Mouse (Mus musculus): ENCODE measurements around the gene Faap100. TPM values are rescaled to one million over a fixed set of nuclear protein-coding genes. Genes with fewer than 3 reads are reported as not detected.

Gene Faap100
- 12.8 and 19.4 TPM in 2 replicates for total RNA-seq (2023)

DNA sequence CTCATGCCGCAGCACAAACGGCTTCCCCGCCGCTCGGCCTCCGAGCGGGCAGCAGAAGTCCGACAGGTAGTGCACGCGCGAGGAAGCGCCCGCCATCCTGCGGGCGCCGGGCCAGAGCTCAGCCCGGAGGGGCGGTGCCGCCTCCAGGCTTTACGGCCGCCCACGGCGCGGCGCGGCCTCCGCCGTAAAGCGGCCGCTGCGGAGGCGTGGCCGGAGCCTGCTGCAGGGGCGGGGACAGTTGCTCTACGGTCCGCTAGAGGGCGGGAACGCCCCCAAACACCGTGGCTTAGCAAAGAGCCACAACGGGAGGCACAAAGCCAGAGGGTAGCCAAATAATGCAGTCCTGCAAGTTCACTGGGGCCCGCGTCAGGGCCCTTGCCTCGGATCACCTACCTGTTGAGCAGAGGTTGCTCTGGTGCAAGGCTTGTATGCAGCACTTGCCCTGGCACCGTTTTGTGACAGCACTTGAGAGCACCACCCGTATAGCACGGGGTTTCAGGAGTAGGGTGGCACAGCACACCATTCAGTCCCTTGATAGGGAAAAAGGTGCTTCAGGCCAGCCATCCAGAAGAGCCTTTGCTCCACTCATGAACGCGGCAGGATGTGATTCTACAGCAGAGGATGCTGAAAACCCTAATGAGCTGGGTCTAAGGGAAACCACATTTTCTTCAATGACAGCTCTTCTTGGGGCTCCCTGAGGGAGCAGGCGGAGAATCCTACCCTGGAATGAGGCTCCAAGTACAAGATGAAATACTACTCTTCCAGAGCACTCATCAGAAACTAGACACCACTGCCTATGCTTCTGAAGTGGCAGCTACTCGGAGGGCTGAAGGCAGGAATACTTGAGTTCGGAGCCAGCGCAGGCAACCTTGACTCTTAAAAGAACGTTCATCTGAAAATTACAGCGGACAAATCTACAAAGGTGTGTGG, at the start of gene Faap100:
Gene Faap100 (minus strand): TSS at position 154 of the 930 bp plus-strand sequence.

DNA sequence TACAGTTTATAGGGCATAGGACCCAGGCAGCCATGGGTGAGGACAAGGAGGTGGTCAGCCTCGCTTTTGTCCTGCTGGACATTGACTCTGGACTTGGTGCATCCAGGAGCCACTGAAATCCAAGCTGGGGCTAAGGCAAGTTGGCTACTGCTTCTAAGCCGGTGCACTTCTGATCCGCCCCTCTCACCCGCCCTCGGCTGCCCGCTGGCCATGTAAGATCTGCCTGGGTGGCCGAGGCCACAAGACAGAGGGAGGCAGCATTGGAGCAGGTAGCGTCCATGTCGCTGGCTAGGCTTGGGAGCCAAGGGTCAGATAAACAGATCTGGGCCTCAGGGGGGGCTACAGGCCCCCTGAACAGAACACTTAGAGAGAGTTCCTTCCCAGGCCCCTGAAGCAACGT, 17.3 kb downstream of the Faap100 start, which contains the start of gene Fscn2:
Gene Fscn2 (plus strand): TSS at position 240 of the 400 bp plus-strand sequence.

DNA sequence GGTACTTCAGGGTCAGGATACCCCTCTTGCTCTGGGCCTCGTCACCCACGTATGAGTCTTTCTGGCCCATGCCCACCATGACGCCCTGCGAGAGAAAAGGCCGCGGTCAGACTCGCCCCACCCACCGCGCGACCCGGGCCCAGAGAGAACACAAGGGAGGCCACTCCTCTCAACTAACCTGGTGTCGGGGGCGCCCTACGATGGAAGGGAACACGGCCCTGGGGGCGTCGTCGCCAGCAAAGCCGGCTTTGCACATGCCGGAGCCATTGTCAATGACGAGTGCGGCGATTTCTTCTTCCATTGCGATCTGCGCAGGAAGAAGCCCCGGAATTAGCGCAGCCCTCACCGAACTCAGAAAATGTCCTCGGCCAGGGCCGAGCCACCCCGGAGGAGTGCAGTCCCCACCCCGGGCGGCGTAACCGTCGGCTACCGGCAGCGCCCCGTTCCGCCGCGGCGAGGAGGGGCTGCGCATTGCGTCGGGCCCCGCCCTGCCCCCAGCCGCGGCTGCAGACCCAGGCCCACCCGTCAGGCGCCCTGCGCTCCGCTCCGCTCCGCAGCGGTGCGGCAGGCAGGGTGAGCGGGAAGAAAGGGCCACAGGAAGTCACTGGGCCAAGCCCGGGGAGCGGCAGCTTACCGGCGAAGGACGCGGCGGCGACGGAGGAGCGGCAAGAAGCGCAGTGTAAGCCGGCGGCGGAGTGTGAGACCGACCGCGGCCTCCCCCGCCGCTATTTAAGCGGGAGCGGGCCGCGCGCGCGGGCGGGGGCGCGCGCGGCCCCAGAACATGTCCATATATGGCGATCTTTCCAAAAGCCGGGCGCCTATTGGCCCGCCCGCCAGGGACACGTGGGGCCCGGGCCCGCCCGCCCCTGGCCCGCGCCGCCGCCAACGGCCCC, 30.5 kb downstream of the Faap100 start, which contains the start of gene Actg1:
Gene Actg1 (minus strand): TSS at position 752 of the 893 bp plus-strand sequence.

Other genes with a start within 250 kb of the Faap100 start
- 94.1 and 151 TPM in 2 replicates for gene Slc38a10, start 227.4 kb downstream of the Faap100 start, total RNA-seq (2023)
- gene Bahcc1, start 145.8 kb downstream of the Faap100 start, total RNA-seq (2023) = 3.0 and 3.3 TPM in 2 replicates
- gene Actg1, start 30.2 kb downstream of the Faap100 start, total RNA-seq (2023) = 3,631 and 3,848 TPM in 2 replicates
- not detected in 2 replicates for gene Fscn2, start 17.2 kb downstream of the Faap100 start, total RNA-seq (2023)
- 36.9 and 53.5 TPM in 2 replicates for gene Nploc4, start 58.9 kb upstream of the Faap100 start, total RNA-seq (2023)
- gene Tspan10, start 63.9 kb upstream of the Faap100 start, total RNA-seq (2023) = 0.84 TPM in 1 of 2 replicates, not detected in the other
- not detected in 2 replicates for gene Pde6g, start 74.7 kb upstream of the Faap100 start, total RNA-seq (2023)
- gene Oxld1, start 79.3 kb upstream of the Faap100 start, total RNA-seq (2023) = 2.0 and 4.8 TPM in 2 replicates
- 7.4 and 8.1 TPM in 2 replicates for gene Ccdc137, start 79.4 kb upstream of the Faap100 start, total RNA-seq (2023)
- 5.6 and 7.2 TPM in 2 replicates for gene Arl16, start 88.8 kb upstream of the Faap100 start, total RNA-seq (2023)
- gene Mrpl12, start 105.8 kb upstream of the Faap100 start, total RNA-seq (2023) = 12.8 and 16.8 TPM in 2 replicates
- gene Slc25a10, start 113.1 kb upstream of the Faap100 start, total RNA-seq (2023) = 11.2 and 13.4 TPM in 2 replicates
- gene Gcgr, start 151.9 kb upstream of the Faap100 start, total RNA-seq (2023) = not detected in 2 replicates
- gene Mcrip1, start 171.0 kb upstream of the Faap100 start, total RNA-seq (2023) = 28.8 and 31.9 TPM in 2 replicates
- not detected in 2 replicates for gene Ppp1r27, start 172.4 kb upstream of the Faap100 start, total RNA-seq (2023)
- 245 and 272 TPM in 2 replicates for gene P4hb, start 194.5 kb upstream of the Faap100 start, total RNA-seq (2023)
- 428 and 459 TPM in 2 replicates for gene Arhgdia, start 202.9 kb upstream of the Faap100 start, total RNA-seq (2023)
- gene Alyref, start 219.6 kb upstream of the Faap100 start, total RNA-seq (2023) = 116 and 122 TPM in 2 replicates
- 36.8 and 40.0 TPM in 2 replicates for gene Anapc11, start 219.7 kb upstream of the Faap100 start, total RNA-seq (2023)
- gene Npb, start 229.7 kb upstream of the Faap100 start, total RNA-seq (2023) = 1.5 TPM in 1 of 2 replicates, not detected in the other
- 28.9 and 43.8 TPM in 2 replicates for gene Pcyt2, start 239.2 kb upstream of the Faap100 start, total RNA-seq (2023)
- gene Sirt7, start 246.5 kb upstream of the Faap100 start, total RNA-seq (2023) = 114 and 133 TPM in 2 replicates